Mouse (Mus musculus): ENCODE measurements at regions not wholly inside any gene's neighbourhood (a gene's known extent, or its start where the extent isn't known, plus 50 kb on each side); places are given as distances from the start of the nearest gene placed in this dataset.

DNA sequence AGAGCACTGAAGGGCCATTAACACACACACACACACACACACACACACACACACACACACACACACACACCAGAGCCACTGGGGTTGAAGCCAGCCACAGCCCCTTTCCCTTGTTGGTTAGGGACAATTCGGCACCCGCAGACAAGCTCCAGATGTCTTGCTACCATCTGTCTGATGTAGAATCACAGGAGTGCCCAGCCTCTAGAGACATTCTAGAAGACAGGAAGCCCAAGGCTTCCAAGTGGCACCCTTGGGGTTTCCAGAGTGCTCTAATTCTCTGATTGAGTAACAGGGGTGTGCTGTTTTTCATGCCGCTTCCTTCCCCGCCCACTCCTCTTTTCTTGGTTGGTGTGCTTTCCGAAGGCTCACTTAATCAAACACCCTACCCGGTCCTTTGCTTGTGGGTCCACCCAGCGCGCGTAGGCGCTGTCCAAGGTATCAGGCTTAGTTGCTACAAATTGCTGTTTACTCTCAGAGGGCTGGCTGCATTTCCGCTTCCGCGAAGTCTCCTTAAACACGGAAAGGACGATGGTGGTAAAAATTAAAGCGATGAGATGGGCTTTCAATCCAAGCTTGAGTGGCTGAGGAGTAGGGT, 59.5 kb upstream of the Zbtb18 start:
- 20% methylated on average over 16 of the region's 16 CpGs for WGBS
- ATAC-seq (ENCODE audit: low FRiP score, low read depth), result no peak
- H3K4me2 ChIP-seq (replicated peaks), result no peak overlapping the region

DNA sequence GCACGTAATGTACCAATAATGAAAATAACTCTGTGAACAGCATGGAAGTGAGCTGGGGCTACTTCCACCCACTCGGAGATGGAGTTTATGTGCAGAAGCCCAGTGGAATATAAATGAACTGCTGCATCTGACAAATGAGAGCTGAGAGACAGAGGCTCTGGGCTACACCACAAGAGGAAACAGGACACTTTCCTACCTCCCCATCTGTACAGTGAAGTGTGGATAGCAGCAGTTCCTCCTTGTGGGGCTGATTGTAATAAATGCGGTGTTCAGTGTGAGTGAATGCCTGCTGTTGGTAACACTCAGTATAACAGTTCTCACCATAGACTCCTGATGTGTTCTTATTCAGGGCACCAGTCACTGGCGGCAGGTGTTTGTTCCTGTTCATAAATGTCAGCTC, 60.0 kb upstream of the Zbtb18 start:
- 82% methylated on average over 4 of the region's 4 CpGs for WGBS
- Histone ChIP-seq H3K9ac (replicated peaks) (no peak overlapping the region), H3K27ac (replicated peaks) (no peak overlapping the region), H3K4me1 (peaks cover 4% of the 10 kb centered on the region; the same call in 1 of the 2 replicates), H3K4me2 (replicated peaks) (no peak overlapping the region), H3K27me3 (no peaks in the 10 kb centered on the region), H3K4me3 (no peak overlapping the region), H3K9me3 (no peaks in the 10 kb centered on the region), H3K36me3 (no peaks in the 10 kb centered on the region)
- ATAC-seq (ENCODE audit: low FRiP score, low read depth), result no peak

More for the DNA sequence above, 59.5 kb upstream of the Zbtb18 start:
- Histone ChIP-seq H3K4me1 (peaks cover 4% of the 10 kb centered on the region; the same call in 1 of the 2 replicates), H3K27ac (replicated peaks) (no peak overlapping the region), H3K4me3 (no peak overlapping the region), H3K9ac (replicated peaks) (no peak overlapping the region), H3K9me3 (no peaks in the 10 kb centered on the region), H3K36me3 (no peaks in the 10 kb centered on the region), H3K27me3 (no peaks in the 10 kb centered on the region)

DNA sequence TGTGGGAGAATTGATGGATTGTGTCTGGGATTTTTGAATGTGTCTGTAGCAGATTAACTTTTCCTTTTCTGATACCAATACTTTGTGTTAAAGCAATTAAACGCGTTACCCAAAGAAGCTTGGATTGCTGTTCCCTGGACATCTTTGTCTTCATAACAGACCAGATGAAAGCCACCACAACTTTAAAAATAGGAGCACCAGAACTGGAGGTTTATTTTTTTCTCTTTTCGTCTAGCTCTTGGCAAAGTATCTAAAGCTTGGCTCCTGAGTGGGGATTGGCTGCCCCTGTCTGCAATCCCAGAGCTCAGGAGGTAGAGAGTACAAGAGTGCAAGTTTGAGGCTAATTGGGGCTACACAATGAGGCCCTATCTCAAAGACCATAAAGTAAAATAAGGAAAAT, 64.0 kb upstream of the Zbtb18 start:
- Histone ChIP-seq H3K9me3 (no peaks in the 10 kb centered on the region), H3K4me3 (no peak overlapping the region), H3K27ac (replicated peaks) (no peak overlapping the region), H3K36me3 (no peaks in the 10 kb centered on the region), H3K4me2 (replicated peaks) (no peak overlapping the region), H3K9ac (replicated peaks) (no peak overlapping the region), H3K4me1 (peaks cover 15% of the 10 kb centered on the region), H3K27me3 (no peaks in the 10 kb centered on the region)
- no peak for ATAC-seq (ENCODE audit: low FRiP score, low read depth)
- WGBS, result 75% methylated on average over 3 of the region's 3 CpGs

GRCm38 (mm10) chr1:177373226-177373825, 68.8 kb upstream of the Zbtb18 start:
- Histone ChIP-seq H3K36me3 (no peaks in the 10 kb centered on the region), H3K4me1 (peaks cover 12% of the 10 kb centered on the region), H3K27ac (replicated peaks) (0 out of 2 replicates have a peak overlapping the region, but pooled peaks have one; percentile 20), H3K4me2 (replicated peaks) (no peak overlapping the region), H3K27me3 (no peaks in the 10 kb centered on the region), H3K9ac (replicated peaks) (no peak overlapping the region), H3K9me3 (no peaks in the 10 kb centered on the region), H3K4me3 (no peak overlapping the region)
- WGBS, result 6% methylated on average over 5 of the region's 5 CpGs
- ATAC-seq (ENCODE audit: low FRiP score, low read depth), result peak; percentile 83

GRCm38 (mm10) chr1:177372066-177372465, 70.1 kb upstream of the Zbtb18 start:
- Histone ChIP-seq H3K4me1 (peaks cover 12% of the 10 kb centered on the region), H3K9ac (replicated peaks) (no peak overlapping the region), H3K4me2 (replicated peaks) (no peak overlapping the region), H3K27me3 (no peaks in the 10 kb centered on the region), H3K27ac (replicated peaks) (no peak overlapping the region), H3K9me3 (no peaks in the 10 kb centered on the region), H3K4me3 (no peak overlapping the region), H3K36me3 (no peaks in the 10 kb centered on the region)
- no peak for ATAC-seq (ENCODE audit: low FRiP score, low read depth)
- WGBS, result 63% methylated on average over 10 of the region's 10 CpGs

DNA sequence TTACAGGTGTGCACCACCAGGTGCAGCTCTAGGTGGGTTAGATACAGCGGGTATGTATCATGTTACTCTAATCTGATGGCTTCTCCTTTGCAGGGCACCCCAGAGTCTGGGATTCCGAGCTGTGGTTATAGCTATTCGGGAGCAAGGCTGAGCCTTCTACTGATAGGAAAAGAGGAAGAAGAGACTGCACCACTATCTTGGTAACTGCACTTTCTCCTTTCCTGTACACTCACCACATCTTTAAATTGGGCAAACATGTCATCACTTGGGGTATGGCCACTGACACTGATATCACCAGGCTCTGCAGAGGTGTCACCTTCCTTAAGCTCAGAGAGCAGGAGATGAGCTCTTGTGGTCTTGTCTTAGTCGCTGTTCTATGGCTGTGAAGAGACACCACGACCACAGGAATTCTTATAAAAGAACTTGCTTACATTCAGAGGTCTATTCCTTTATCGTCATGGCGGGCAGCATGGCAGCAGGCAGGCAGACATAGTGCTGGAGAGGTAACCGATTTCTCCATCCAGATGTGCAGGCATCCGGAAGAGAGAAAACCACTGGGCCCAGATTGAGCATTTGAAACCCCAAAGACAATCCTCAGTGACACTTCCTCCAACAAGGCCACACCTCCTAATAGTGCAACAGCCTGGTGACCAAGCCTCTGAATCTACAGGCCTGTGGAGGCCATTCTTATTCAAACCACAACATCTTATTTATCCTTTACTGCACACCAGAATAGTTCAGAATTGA, 74.1 kb upstream of the Zbtb18 start:
- WGBS, result 87% methylated on average over 9 of the region's 9 CpGs

DNA sequence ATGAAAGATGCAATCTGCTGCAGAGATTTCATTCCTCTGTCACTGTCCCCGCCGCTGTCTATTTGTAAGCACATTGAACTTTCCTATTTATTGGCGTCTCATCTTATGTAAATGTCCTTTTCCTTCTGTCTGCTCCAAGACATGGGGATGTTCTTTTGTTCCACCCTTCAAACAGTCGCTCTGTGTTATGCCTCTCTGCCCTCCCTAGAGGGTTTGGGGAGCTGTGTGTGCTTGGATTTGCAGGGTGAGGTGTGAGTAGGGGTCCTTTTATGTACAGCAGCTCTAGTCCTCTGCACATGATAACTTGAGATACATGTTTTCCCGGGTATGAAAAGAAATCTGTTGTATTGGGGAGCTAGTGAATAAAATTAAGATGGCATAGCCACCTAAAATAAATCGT, 75.2 kb upstream of the Zbtb18 start:
- Histone ChIP-seq H3K9ac (replicated peaks) (no peak overlapping the region), H3K4me1 (peaks cover 8% of the 10 kb centered on the region; the same call in 1 of the 2 replicates), H3K4me3 (no peak overlapping the region), H3K27ac (replicated peaks) (0 out of 2 replicates have a peak overlapping the region, but pooled peaks have one; percentile 8), H3K36me3 (no peaks in the 10 kb centered on the region), H3K4me2 (replicated peaks) (no peak overlapping the region), H3K27me3 (no peaks in the 10 kb centered on the region), H3K9me3 (no peaks in the 10 kb centered on the region)
- WGBS, result 40% methylated on average over 6 of the region's 6 CpGs
- ATAC-seq (ENCODE audit: low FRiP score, low read depth), result 0 out of 2 replicates have a peak, but pooled peaks have one; percentile 63

More for the DNA sequence above, 74.1 kb upstream of the Zbtb18 start:
- Histone ChIP-seq H3K9me3 (no peaks in the 10 kb centered on the region), H3K4me2 (replicated peaks) (no peak overlapping the region), H3K36me3 (no peaks in the 10 kb centered on the region), H3K27me3 (no peaks in the 10 kb centered on the region), H3K4me3 (no peak overlapping the region), H3K9ac (replicated peaks) (no peak overlapping the region), H3K4me1 (peaks cover 8% of the 10 kb centered on the region; the same call in 1 of the 2 replicates), H3K27ac (replicated peaks) (no peak overlapping the region)
- ATAC-seq (ENCODE audit: low FRiP score, low read depth), result no peak; the same call in 1 of the 2 replicates

GRCm38 (mm10) chr1:177366475-177366874, 75.7 kb upstream of the Zbtb18 start:
- peak; percentile 49; the same call in 1 of the 2 replicates for ATAC-seq (ENCODE audit: low FRiP score, low read depth)
- no peaks in the 10 kb centered on the region for H3K36me3 ChIP-seq
- no peak overlapping the region for H3K4me3 ChIP-seq
- 0 out of 2 replicates have a peak overlapping the region, but pooled peaks have one; percentile 8 for H3K27ac ChIP-seq (replicated peaks)
- no peaks in the 10 kb centered on the region for H3K9me3 ChIP-seq
- no peak overlapping the region for H3K4me2 ChIP-seq (replicated peaks)
- H3K9ac ChIP-seq (replicated peaks), result no peak overlapping the region
- peaks cover 8% of the 10 kb centered on the region; the same call in 1 of the 2 replicates for H3K4me1 ChIP-seq
- H3K27me3 ChIP-seq, result no peaks in the 10 kb centered on the region
- 65% methylated on average over 7 of the region's 7 CpGs for WGBS

DNA sequence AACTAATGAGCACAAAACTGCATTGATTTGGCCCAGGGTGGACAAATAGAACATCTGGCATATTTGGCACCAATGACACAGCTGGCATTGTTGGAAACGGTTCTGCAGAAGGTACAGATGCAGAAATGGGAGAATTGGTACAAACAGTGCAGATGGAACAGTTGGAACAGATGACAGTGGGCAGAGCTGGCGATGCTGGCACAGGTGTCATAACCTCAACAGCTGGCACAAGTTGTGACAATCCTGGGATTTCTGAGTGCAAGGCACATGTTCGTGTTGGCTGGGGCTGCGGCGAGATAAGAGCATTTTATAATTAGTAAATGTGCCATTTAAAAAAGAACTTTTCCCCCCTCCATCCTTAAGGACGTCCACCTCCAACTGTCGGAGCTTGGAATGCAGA, 77.8 kb upstream of the Zbtb18 start:
- H3K36me3 ChIP-seq, result no peaks in the 10 kb centered on the region
- WGBS, result 85% methylated on average over 7 of the region's 7 CpGs
- no peak overlapping the region for H3K9ac ChIP-seq (replicated peaks)
- peaks cover 8% of the 10 kb centered on the region; the same call in 1 of the 2 replicates for H3K4me1 ChIP-seq
- no peak overlapping the region for H3K4me2 ChIP-seq (replicated peaks)
- H3K27ac ChIP-seq (replicated peaks), result no peak overlapping the region
- no peak overlapping the region for H3K4me3 ChIP-seq
- no peaks in the 10 kb centered on the region for H3K27me3 ChIP-seq
- ATAC-seq (ENCODE audit: low FRiP score, low read depth), result no peak
- no peaks in the 10 kb centered on the region for H3K9me3 ChIP-seq

GRCm38 (mm10) chr1:177362398-177362797, 79.8 kb upstream of the Zbtb18 start:
- Histone ChIP-seq H3K4me2 (replicated peaks) (no peak overlapping the region), H3K27ac (replicated peaks) (no peak overlapping the region), H3K9ac (replicated peaks) (no peak overlapping the region), H3K9me3 (no peaks in the 10 kb centered on the region), H3K27me3 (no peaks in the 10 kb centered on the region), H3K36me3 (no peaks in the 10 kb centered on the region), H3K4me3 (no peak overlapping the region), H3K4me1 (peaks cover 8% of the 10 kb centered on the region; the same call in 1 of the 2 replicates)
- no peak for ATAC-seq (ENCODE audit: low FRiP score, low read depth)
- WGBS, result 96% methylated on average over 8 of the region's 8 CpGs

DNA sequence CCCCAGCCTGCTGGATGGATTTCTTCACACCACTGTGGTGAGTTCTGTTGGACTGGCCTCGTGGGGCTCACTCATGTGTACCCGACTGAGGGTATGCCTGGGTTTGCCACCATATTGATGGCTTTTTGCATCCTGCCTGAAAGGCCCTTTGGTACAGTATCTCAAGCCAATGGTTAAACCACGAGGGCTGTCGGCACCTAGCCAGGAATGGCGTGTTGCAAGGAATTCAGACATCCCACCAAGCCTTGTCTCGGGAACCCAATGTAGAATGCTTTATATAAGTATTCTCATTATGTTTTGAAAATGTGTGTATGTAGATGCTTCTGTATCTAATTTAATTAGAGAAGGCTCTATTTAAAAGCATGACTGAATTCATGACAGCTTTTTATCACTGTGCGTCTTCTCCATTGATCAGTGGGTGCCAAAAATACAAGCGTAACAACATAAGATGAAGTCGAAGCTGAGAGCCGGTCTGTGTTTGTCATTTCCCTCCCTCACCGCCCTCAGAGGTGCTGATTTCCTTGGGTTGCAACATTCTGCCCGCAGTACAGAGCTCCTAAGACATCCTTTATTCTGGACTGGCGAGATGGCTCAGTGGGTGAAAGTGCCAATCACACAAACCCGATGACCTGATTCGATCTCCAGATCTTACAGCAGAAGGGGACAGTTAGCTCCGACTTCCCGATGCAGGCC, 90.5 kb upstream of the Akt3 start:
- Histone ChIP-seq H3K27ac (replicated peaks) (no peak overlapping the region), H3K4me1 (peaks cover 10% of the 10 kb centered on the region), H3K36me3 (no peaks in the 10 kb centered on the region), H3K9me3 (no peaks in the 10 kb centered on the region), H3K4me2 (replicated peaks) (no peak overlapping the region), H3K4me3 (no peak overlapping the region), H3K9ac (replicated peaks) (no peak overlapping the region), H3K27me3 (no peaks in the 10 kb centered on the region)
- WGBS, result 93% methylated on average over 17 of the region's 17 CpGs
- no peak for ATAC-seq (ENCODE audit: low FRiP score, low read depth)

Data from midbrain, embryonic 12.5 days (tissue).